8 mouse cellular contexts compared by ENCODE assay signal in genomic region chr10:68104881-68105781, GRCm38 (mm10).
DNase-seq lines count a peak whose midpoint lies in the region; ATAC-seq and TF ChIP-seq lines count a peak whose summit lies in the region.

No protein-coding gene starts in this region.

- H3K9me3 ChIP-seq in forebrain, embryonic 13.5 days (replicated peaks): no peaks in the 10 kb centered on the region
- no peaks in the 10 kb centered on the region for H3K9me3 ChIP-seq in limb, embryonic 13.5 days

- H3K36me3 ChIP-seq in forebrain, embryonic 13.5 days (ENCODE audit: poor library complexity, severe bottlenecking): no peaks in the 10 kb centered on the region
- peaks cover 43% of the 10 kb centered on the region for H3K36me3 ChIP-seq in limb, embryonic 13.5 days

- no peak overlapping the region for H3K9ac ChIP-seq in forebrain, embryonic 13.5 days
- no peak overlapping the region for H3K9ac ChIP-seq in limb, embryonic 13.5 days

- no peaks in the 10 kb centered on the region for H3K27me3 ChIP-seq in forebrain, embryonic 13.5 days
- H3K27me3 ChIP-seq in limb, embryonic 13.5 days: no peaks in the 10 kb centered on the region
- no peaks in the 10 kb centered on the region for H3K27me3 ChIP-seq in cerebellum, adult 2 months (ENCODE audit: control insufficient read depth, insufficient read depth, low read length)

- 47% methylated on average over 14 of the region's 14 CpGs for WGBS in forebrain, embryonic 13.5 days
- WGBS in limb, embryonic 13.5 days: 35% methylated on average over 14 of the region's 14 CpGs
- 54% methylated on average over 14 of the region's 14 CpGs for WGBS in olfactory bulb, adult 2 months
- WGBS in cerebellum, adult 2 months: 80% methylated on average over 14 of the region's 14 CpGs

- H3K27ac ChIP-seq in forebrain, embryonic 13.5 days: peak overlapping the region; percentile 68; the same call in 1 of the 2 replicates
- peak overlapping the region; percentile 61 for H3K27ac ChIP-seq in limb, embryonic 13.5 days
- peak overlapping the region; percentile 59; the same call in 1 of the 2 replicates for H3K27ac ChIP-seq in olfactory bulb, adult 2 months (ENCODE audit: insufficient read depth, low read depth, low read length)
- H3K27ac ChIP-seq in cerebellum, adult 2 months (ENCODE audit: insufficient read depth, low read length): no peak overlapping the region; the same call in 1 of the 2 replicates

- H3K4me3 ChIP-seq in forebrain, embryonic 13.5 days: no peak overlapping the region
- no peak overlapping the region for H3K4me3 ChIP-seq in limb, embryonic 13.5 days
- no peak overlapping the region for H3K4me3 ChIP-seq in olfactory bulb, adult 2 months (ENCODE audit: insufficient read depth, low read depth, low read length)
- no peak overlapping the region for H3K4me3 ChIP-seq in cerebellum, adult 2 months (replicated peaks; ENCODE audit: insufficient read depth, low read depth, low read length)

- H3K4me2 ChIP-seq in forebrain, embryonic 13.5 days: no peak overlapping the region
- H3K4me2 ChIP-seq in limb, embryonic 13.5 days (replicated peaks): no peak overlapping the region

- no peak for TF ChIP-seq POLR2A in olfactory bulb, adult 2 months (IDR thresholded peaks at IDR 0.05; ENCODE audit: insufficient read depth, low read depth, low read length)
- no peak for TF ChIP-seq POLR2A in cerebellum, adult 2 months (IDR thresholded peaks at IDR 0.05; ENCODE audit: borderline replicate concordance, insufficient read depth, low read length)

- TF ChIP-seq CTCF in olfactory bulb, adult 2 months (IDR thresholded peaks at IDR 0.05; ENCODE audit: insufficient read depth, low read depth, low read length): no peak
- TF ChIP-seq CTCF in cerebellum, adult 2 months (IDR thresholded peaks at IDR 0.05; ENCODE audit: borderline replicate concordance, insufficient read depth, low read depth, low read length): no peak

- H3K4me1 ChIP-seq in forebrain, embryonic 13.5 days: peaks cover 40% of the 10 kb centered on the region
- peaks cover 47% of the 10 kb centered on the region for H3K4me1 ChIP-seq in limb, embryonic 13.5 days
- H3K4me1 ChIP-seq in olfactory bulb, adult 2 months (ENCODE audit: control insufficient read depth, insufficient read depth, low read length): peaks cover 4% of the 10 kb centered on the region; the same call in 1 of the 2 replicates
- H3K4me1 ChIP-seq in cerebellum, adult 2 months (ENCODE audit: control insufficient read depth, insufficient read depth, low read length): 0 out of 2 replicates have a peak, but pooled peaks cover 2% of the 10 kb centered on the region

- ATAC-seq in forebrain, embryonic 13.5 days: no peak
- no peak for ATAC-seq in limb, embryonic 13.5 days (ENCODE audit: low FRiP score, low read depth)

- DNase-seq in embryo, embryonic 10.5 days (ENCODE audit: low spot score): peak; percentile 34
- DNase-seq in embryo, embryonic 10 days (ENCODE audit: low spot score): no peak
- peak; percentile 67 for DNase-seq in 3T3-L1 (ENCODE audit: low read depth, low spot score)
- no peak for DNase-seq in layer of hippocampus, adult 8-10 months (ENCODE audit: low spot score in 2 of 2)
- no peak for DNase-seq in cerebellum, adult 2 months

Comparison
In these comparisons a context has a peak if more than half of its experiments do, and no peak if none do; other contexts are left out.
1. DNase-seq: peak in embryo, embryonic 10.5 days (single experiment) and 3T3-L1 (single experiment); none in embryo, embryonic 10 days (single experiment), layer of hippocampus, adult 8-10 months (0 of 2) and cerebellum, adult 2 months (0 of 2).